Mouse (Mus musculus): ENCODE results near the gene Hcn2.

Hcn2 gene

DNA sequence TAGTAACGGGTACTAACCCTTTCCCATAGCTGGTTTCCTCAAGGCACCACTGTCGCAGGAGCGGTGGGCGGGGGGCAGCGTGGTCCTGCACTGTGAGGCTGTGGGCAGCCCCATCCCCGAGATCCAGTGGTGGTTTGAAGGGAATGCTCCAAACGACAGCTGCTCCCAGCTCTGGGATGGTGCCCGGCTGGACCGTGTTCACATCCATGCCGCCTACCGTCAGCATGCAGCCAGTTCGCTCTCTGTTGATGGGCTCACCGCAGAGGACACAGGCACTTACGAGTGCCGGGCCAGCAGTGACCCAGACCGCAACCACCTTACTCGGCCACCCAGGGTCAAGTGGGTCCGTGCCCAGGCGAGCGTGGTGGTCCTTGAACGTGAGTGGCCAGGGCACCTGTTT is 7.8 kb upstream of the Hcn2 start:
- no peak for DNase-seq (ENCODE audit: low spot score)

- DNase-seq (ENCODE audit: low spot score) = no peak
Observed at GRCm38 (mm10) chr10:79709307-79709706, 7.1 kb upstream of the Hcn2 start.

DNA sequence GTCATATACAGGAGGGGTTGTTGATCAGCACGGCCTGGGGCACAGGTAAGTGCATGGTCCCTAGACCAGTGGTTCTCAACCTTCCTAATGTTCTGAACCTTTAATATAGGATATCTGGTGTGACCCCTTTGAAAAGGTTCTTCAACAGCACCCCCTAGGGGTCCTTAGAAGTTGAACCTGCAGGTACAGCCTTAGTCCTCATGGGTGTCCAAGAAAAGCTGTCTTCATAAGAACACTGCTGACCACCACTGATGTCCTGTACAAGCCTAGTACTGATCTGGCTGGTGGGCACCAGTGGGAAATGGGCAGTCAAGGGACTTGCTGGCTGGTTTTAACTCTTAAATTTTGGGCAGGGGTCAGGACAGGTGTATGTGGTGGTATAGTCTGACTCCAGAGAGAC is 4.4 kb upstream of the Hcn2 start:
- no peak for DNase-seq (ENCODE audit: low spot score)

DNA sequence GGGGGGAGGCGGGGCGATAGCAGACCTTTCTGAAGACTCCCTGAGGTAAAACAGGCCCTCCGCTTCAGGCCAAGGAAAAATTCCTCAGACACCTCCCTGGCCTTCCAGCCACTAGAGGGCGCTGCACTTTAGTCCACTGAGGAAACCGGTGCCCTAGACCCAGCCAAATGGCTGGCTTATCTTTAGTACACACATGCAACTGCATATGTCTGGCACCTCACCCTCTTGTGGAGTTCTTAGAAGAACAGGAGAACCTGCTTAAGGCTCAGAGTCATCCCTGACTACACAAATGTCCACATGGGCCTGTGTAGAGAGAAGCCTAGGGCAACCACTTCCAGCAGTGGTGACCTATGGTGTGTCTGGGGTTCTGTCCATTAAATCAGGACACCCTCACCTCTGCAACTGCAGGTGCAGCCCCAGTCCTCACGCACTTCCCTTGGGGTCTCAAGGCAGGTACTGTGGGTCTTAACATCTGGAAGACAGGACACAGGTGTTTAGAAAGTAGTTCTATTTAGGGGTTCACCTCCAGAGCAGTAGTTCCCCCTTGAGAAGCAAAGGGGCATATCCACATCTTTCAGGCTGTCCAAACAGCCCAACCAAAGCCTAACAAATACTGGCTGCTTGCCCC is 3.8 kb upstream of the Hcn2 start:
- no peak for DNase-seq (ENCODE audit: low spot score)

- DNase-seq (ENCODE audit: low spot score) = no peak
Observed at GRCm38 (mm10) chr10:79713163-79713562, 3.3 kb upstream of the Hcn2 start.

DNA sequence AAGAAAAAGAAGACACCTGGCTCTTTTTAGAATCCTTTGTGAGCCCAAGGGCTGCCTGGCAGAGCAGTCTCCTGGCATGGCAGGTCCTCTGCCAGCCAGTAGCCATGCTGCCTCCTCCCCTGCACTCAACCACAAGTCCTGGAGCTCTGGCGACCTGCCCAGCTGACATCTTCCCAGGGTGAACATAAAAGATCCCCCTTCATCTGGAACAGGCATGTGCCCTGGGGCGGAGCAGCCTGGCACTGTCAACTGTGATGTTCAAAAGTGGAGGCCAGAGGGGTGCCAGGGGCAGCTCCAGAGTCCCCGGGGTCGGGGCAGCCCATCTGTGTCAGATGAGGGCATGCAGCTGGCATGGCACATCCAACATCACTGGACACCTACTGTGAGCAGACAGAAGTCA is 1.4 kb upstream of the Hcn2 start:
- DNase-seq (ENCODE audit: low spot score) = no peak

DNA sequence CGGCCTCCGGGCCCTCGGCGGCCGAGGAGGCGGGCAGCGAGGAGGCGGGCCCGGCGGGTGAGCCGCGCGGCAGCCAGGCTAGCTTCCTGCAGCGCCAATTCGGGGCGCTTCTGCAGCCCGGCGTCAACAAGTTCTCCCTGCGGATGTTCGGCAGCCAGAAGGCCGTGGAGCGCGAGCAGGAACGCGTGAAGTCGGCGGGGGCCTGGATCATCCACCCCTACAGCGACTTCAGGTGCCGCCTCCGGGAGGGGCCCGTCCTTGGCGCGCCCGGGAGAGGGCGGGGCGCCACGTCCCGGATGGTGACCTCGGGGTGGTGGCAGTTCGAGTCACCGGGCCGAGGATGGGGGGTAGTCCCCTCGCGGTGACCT is 538 bp downstream of the Hcn2 start:
- no peak for DNase-seq (ENCODE audit: low spot score)

- DNase-seq (ENCODE audit: low spot score) = no peak
Observed at GRCm38 (mm10) chr10:79717640-79718357, 1.4 kb downstream of the Hcn2 start.

- no peak for DNase-seq (ENCODE audit: low spot score)
Observed at GRCm38 (mm10) chr10:79721089-79721488, 4.7 kb downstream of the Hcn2 start.

DNA sequence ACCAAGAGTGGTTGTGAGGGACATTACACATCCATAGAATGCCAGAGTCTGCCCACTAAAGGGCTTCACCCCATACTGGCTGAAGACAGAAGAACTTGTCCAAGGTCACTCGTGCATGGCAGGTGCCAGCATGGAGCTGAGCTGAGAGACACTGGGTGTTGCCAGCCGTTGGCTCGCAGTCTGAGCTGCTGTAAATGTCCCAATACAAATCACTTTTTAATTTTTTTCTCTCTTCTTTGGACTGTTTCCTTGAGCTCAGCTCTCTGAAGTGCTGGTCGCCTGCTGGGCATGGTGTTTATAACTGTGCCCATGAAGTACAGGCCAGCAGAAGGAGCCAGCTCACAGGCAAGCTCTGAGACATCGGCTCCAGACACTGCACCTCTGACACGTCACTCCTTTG is 6.6 kb downstream of the Hcn2 start:
- no peak for DNase-seq (ENCODE audit: low spot score)

GRCm38 (mm10) chr10:79723692-79724091 is 7.3 kb downstream of the Hcn2 start:
- DNase-seq (ENCODE audit: low spot score) = no peak

DNA sequence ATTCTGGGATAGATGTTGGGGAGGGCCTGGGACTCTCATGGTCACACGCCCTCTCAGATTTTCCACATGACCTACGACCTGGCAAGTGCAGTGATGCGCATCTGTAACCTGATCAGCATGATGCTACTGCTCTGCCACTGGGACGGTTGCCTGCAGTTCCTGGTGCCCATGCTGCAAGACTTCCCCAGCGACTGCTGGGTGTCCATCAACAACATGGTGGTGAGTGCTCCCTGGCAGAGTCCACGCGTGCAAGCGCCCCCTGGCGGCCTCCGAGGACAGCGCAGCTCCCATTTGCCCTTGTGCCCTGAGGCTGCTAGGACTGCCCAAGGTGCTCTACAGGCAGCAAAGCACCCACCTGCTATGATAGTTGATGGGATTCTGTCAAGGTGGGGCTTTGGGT is 9.7 kb downstream of the Hcn2 start:
- no peak for DNase-seq (ENCODE audit: low spot score)

DNA sequence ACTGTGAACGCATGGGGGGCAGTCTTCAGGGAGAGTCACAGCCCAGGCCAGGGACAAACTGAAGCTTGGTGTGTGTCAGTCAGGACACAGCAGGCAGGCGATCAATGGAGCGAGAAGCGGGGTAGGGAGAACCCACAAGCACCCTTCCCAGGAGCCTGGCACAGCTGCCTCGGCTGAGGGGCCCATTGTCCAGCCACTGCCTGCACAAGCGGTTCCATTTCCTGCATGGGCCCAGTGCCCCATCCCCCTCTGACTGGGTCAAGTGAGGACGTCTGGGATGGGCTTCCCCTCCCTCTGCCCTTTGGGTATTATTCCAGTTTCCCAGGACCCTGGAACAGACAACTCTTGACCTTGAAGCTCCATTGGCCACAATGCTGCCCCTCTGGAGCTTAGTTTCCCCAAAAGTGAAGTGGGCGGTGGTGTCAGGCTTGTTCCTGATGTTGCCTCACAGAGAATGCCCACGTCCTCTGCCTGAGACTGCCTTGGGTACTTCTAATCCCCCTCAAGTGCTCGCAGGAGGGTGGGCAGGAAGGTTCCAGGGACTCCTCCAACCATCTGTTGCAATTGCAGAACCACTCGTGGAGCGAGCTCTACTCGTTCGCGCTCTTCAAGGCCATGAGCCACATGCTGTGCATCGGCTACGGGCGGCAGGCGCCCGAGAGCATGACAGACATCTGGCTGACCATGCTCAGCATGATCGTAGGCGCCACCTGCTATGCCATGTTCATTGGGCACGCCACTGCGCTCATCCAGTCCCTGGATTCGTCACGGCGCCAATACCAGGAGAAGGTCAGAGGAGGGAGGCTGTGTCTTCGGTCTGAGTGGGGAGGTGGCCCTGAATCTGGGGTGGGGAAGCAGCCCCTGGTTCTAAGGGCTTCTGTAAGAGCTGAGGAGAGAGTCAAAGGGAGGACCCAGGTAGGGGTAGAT is 12.2 kb downstream of the Hcn2 start:
- DNase-seq (ENCODE audit: low spot score) = no peak

DNA sequence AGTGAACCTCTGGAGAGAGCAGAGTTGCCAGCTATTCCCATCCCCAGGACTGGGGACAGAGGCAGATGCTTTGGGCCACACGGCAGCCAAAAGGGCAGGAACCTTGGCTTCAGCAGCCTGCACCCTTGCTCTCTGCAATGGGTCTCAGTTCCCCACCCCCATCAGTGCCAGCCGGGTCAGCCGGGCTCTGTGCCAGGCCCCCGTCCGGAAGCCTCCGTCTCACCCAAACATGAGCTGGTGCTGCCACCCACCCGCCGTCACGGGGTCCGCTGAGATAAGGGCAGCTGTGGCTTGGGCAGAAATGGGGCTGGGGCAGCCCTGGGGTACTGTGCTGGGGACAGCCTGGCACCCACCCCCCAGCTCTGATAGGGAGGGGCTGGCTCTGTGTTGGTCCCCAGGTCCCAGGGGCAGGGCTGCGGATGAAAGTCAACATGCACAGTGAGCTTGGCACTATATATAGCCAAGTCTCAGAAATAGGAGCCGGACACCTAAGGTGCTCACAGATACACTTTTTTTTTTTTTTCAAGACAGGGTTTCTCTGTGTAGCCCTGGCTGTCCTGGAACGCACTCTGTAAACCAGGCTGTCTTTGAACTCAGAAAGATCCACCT is 13.0 kb downstream of the Hcn2 start:
- DNase-seq (ENCODE audit: low spot score) = no peak

DNA sequence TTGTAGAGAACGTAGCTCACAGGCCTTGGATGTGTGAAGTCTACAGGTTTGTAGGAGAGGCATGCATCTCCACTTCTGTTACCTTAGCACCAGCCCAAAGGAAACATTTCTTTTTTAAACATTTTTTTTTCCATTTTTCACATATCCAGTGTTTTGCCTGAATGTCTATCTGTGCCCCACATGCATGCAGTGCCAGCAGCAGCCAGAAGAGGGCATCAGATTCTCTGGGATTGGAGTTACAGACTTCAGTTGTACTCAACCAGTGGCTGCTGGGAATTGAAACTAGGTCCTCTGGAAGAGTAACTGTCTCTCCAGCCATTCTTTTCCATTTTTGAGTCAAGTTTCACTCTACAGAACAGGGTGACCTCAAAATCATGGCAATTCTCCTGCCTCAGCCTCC is 16.1 kb downstream of the Hcn2 start:
- no peak for DNase-seq (ENCODE audit: low spot score)

DNA sequence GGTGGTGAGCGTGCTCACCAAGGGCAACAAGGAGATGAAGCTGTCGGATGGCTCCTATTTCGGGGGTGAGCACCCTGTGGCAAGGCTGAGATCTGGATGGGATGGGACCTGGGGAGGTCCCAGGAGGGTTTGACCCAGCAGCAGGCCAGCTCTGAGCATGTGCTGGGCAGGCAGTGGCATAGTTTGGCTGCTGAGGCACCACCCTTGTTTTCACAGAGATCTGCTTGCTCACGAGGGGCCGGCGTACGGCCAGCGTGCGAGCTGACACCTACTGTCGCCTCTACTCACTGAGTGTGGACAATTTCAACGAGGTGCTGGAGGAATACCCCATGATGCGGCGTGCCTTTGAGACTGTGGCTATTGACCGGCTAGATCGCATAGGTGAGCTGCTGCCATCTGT is 17.4 kb downstream of the Hcn2 start:
- no peak for DNase-seq (ENCODE audit: low spot score)

DNA sequence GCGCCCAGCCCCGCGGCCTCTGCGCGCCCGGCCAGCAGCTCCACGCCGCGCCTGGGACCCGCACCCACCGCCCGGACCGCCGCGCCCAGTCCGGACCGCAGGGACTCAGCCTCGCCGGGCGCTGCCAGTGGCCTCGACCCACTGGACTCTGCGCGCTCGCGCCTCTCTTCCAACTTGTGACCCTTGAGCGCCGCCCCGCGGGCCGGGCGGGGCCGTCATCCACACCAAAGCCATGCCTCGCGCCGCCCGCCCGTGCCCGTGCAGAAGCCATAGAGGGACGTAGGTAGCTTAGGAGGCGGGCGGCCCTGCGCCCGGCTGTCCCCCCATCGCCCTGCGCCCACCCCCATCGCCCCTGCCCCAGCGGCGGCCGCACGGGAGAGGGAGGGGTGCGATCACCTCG is 18.9 kb downstream of the Hcn2 start:
- no peak for DNase-seq (ENCODE audit: low spot score)

DNA sequence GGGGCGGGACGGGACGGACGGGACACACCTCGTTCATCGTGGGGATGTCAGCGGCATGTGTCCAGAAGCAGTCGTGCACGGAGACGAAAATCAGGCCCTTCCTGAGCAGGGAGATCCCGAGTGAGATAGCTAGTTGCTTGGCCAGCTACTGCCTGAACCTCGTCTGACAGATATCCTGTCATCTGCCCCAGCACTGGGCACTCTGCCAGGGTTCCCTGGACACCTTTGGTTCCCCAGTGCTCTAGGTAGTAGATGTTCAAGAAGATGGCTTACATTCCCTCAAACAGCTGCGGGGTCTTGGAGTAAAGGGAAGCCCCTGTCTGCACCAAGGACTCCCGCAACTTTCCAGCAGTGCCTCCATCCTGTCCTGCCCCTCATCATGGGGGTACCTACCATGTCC is 20.3 kb downstream of the Hcn2 start:
- no peak for DNase-seq (ENCODE audit: low spot score)

DNA sequence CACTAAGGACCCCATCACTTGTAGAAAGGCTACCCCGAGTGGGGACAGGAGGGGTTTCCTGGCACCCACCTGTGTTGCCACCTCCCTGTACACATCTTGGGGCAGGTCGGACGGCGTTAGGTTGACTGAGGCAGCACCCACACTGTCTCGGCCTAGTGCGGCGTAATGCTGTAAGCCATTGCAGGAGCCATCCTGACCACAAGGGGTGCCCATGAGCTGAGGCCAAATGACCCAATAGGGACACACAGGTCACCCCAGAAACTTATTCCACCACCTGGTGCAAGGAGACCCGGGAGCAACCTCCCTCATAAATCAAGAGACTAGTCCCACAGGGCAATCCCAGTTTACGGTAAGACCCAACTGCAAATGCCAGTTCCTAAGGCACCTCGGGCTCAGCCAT is 21.8 kb downstream of the Hcn2 start:
- no peak for DNase-seq (ENCODE audit: low spot score)

GRCm38 (mm10) chr10:79739234-79739633 is 22.8 kb downstream of the Hcn2 start:
- DNase-seq (ENCODE audit: low spot score) = no peak

DNA sequence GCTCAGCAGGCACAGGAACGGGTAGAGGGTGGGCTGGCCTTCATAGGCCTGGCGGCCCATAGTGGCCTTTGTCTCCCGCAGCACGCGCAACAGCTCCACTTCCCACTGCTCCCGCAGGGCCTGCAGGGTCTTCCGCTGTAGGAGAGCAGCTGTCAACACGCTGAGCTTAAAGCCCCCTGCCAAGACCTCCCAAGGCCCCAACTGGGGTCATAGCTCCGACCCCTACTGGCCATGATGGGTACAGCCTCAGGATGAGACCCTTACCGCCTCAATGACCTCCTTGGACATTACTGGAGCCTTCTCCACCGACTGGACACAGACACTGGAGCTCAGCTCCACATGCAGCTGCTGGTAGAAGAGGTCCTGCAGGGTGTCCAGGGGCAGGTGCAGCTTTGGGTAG is 24.4 kb downstream of the Hcn2 start:
- DNase-seq (ENCODE audit: low spot score) = no peak

DNA sequence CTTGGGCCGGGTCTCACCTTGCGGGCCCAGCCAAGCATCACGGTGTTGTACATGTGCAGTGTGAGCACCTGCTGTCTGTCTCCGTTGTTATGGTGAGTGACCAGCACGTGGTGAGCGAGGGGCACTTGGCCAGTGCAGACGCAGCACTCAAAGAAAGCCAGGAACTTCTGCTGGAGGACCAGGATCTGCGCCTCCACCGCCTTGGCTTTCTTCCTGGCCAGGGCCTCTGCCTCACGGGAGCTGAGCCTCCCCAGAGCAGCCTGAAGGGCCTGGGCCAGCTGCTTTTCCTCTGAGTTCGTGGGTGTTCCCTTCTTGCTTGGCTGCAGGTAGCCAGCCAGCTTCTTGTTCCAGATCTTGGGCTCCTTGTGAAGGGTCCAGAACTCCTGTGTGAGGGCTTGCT is 26.7 kb downstream of the Hcn2 start:
- DNase-seq (ENCODE audit: low spot score) = no peak
